Mouse (Mus musculus): ENCODE data around the gene Tmem213. TPM values are rescaled to one million over a fixed set of nuclear protein-coding genes. Genes with fewer than 3 reads are reported as not detected.

Tmem213 gene
- polyA plus RNA-seq, 2 experiments, result not detected

GRCm38 (mm10) chr6:38149483-38149882, 40.4 kb downstream of the Tmem213 start:
- Histone ChIP-seq H3K27ac (no peak overlapping the region), H3K4me3 (ENCODE audit: insufficient read depth in 1 of 2, low read depth in 2 of 2, low read length in 2 of 2) (no peak overlapping the region), H3K27me3 (ENCODE audit: control insufficient read depth, insufficient read depth, low read length) (no peaks in the 10 kb centered on the region), H3K9ac (replicated peaks) (no peak overlapping the region), H3K4me2 (ENCODE audit: low read depth) (no peak overlapping the region), H3K4me1 (replicated peaks; ENCODE audit: control insufficient read depth in 2 of 2, insufficient read depth in 2 of 2, low read length in 1 of 2) (peaks cover 0 to 9% of the 10 kb centered on the region in 2 experiments; a peak in 1 of 4 replicates), H3K9me3 (ENCODE audit: control insufficient read depth, low read length) (no peaks in the 10 kb centered on the region), H3K36me3 (replicated peaks; ENCODE audit: control insufficient read depth, insufficient read depth, low read depth) (no peaks in the 10 kb centered on the region)
- DNase-seq (ENCODE audit: low read depth in 3 of 3, low spot score in 3 of 3) (no peak), ATAC-seq (ENCODE audit: insufficient read depth) (no peak)
- TF ChIP-seq EP300 (IDR thresholded peaks at IDR 0.05; ENCODE audit: low read depth), result no peak
- TF ChIP-seq CTCF (IDR thresholded peaks at IDR 0.05; ENCODE audit: low read depth), result no peak
- 77% methylated on average over 19 of the region's 19 CpGs for WGBS (ENCODE audit: insufficient replicate concordance)

GRCm38 (mm10) chr6:38152305-38152704, 43.2 kb downstream of the Tmem213 start:
- no peaks in the 10 kb centered on the region for H3K27me3 ChIP-seq (ENCODE audit: control insufficient read depth, insufficient read depth, low read length)
- ATAC-seq (ENCODE audit: insufficient read depth) (no peak), DNase-seq (ENCODE audit: low read depth in 3 of 3, low spot score in 3 of 3) (no peak)
- WGBS (ENCODE audit: insufficient replicate concordance), result 30% methylated on average over 11 of the region's 11 CpGs
- no peak overlapping the region for H3K4me2 ChIP-seq (ENCODE audit: low read depth)
- TF ChIP-seq EP300 (IDR thresholded peaks at IDR 0.05; ENCODE audit: low read depth) (no peak), CTCF (IDR thresholded peaks at IDR 0.05; ENCODE audit: low read depth) (no peak)
- H3K36me3 ChIP-seq (replicated peaks; ENCODE audit: control insufficient read depth, insufficient read depth, low read depth), result no peaks in the 10 kb centered on the region
- no peak overlapping the region for H3K9ac ChIP-seq (replicated peaks)
- H3K4me1 ChIP-seq (replicated peaks; ENCODE audit: control insufficient read depth in 2 of 2, insufficient read depth in 2 of 2, low read length in 1 of 2), result peaks cover 0 to 7% of the 10 kb centered on the region in 2 experiments; a peak in 1 of 4 replicates
- H3K4me3 ChIP-seq (ENCODE audit: insufficient read depth in 1 of 2, low read depth in 2 of 2, low read length in 2 of 2), result no peak overlapping the region
- no peak overlapping the region for H3K27ac ChIP-seq
- H3K9me3 ChIP-seq (ENCODE audit: control insufficient read depth, low read length), result no peaks in the 10 kb centered on the region

- H3K9me3 ChIP-seq (ENCODE audit: control insufficient read depth, low read length), result no peaks in the 10 kb centered on the region
- 66% methylated on average over 5 of the region's 5 CpGs for WGBS (ENCODE audit: insufficient replicate concordance)
These were observed 47.1 kb downstream of the Tmem213 start for GRCm38 (mm10) chr6:38156204-38156603.

GRCm38 (mm10) chr6:38157925-38158324, 48.9 kb downstream of the Tmem213 start:
- ATAC-seq (ENCODE audit: insufficient read depth), result no peak
- H3K4me3 ChIP-seq (ENCODE audit: insufficient read depth in 1 of 2, low read depth in 2 of 2, low read length in 2 of 2), result no peak overlapping the region
- H3K9me3 ChIP-seq (ENCODE audit: control insufficient read depth, low read length), result no peaks in the 10 kb centered on the region
- TF ChIP-seq CTCF (IDR thresholded peaks at IDR 0.05; ENCODE audit: low read depth) (no peak), EP300 (IDR thresholded peaks at IDR 0.05; ENCODE audit: low read depth) (no peak)
- no peak overlapping the region for H3K27ac ChIP-seq
- 73% methylated on average over 16 of the region's 16 CpGs for WGBS (ENCODE audit: insufficient replicate concordance)
- H3K4me2 ChIP-seq (ENCODE audit: low read depth), result no peak overlapping the region
- DNase-seq (ENCODE audit: low read depth in 3 of 3, low spot score in 3 of 3), result no peak
- H3K36me3 ChIP-seq (replicated peaks; ENCODE audit: control insufficient read depth, insufficient read depth, low read depth), result no peaks in the 10 kb centered on the region
- H3K4me1 ChIP-seq (replicated peaks; ENCODE audit: control insufficient read depth in 2 of 2, insufficient read depth in 2 of 2, low read length in 1 of 2), result no peaks in the 10 kb centered on the region
- no peaks in the 10 kb centered on the region for H3K27me3 ChIP-seq (ENCODE audit: control insufficient read depth, insufficient read depth, low read length)
- no peak overlapping the region for H3K9ac ChIP-seq (replicated peaks)

More at GRCm38 (mm10) chr6:38156204-38156603, 47.1 kb downstream of the Tmem213 start:
- Histone ChIP-seq H3K4me3 (ENCODE audit: insufficient read depth in 1 of 2, low read depth in 2 of 2, low read length in 2 of 2) (no peak overlapping the region), H3K9ac (replicated peaks) (no peak overlapping the region), H3K4me2 (ENCODE audit: low read depth) (no peak overlapping the region), H3K4me1 (replicated peaks; ENCODE audit: control insufficient read depth in 2 of 2, insufficient read depth in 2 of 2, low read length in 1 of 2) (peaks cover 0 to 7% of the 10 kb centered on the region in 2 experiments; a peak in 1 of 4 replicates), H3K36me3 (replicated peaks; ENCODE audit: control insufficient read depth, insufficient read depth, low read depth) (no peaks in the 10 kb centered on the region), H3K27ac (no peak overlapping the region), H3K27me3 (ENCODE audit: control insufficient read depth, insufficient read depth, low read length) (no peaks in the 10 kb centered on the region)
- no peak for DNase-seq (ENCODE audit: low read depth in 3 of 3, low spot score in 3 of 3)
- no peak for TF ChIP-seq EP300 (IDR thresholded peaks at IDR 0.05; ENCODE audit: low read depth)
- TF ChIP-seq CTCF (IDR thresholded peaks at IDR 0.05; ENCODE audit: low read depth), result no peak; the same call in 1 of the 2 replicates
- ATAC-seq (ENCODE audit: insufficient read depth), result no peak

- 68% methylated on average over 4 of the region's 4 CpGs for WGBS (ENCODE audit: insufficient replicate concordance)
- no peak overlapping the region for H3K4me3 ChIP-seq (ENCODE audit: insufficient read depth in 1 of 2, low read depth in 2 of 2, low read length in 2 of 2)
- H3K9ac ChIP-seq (replicated peaks), result no peak overlapping the region
These were observed 50.5 kb downstream of the Tmem213 start for GRCm38 (mm10) chr6:38159576-38159975.

More at GRCm38 (mm10) chr6:38159576-38159975, 50.5 kb downstream of the Tmem213 start:
- Histone ChIP-seq H3K9me3 (ENCODE audit: control insufficient read depth, low read length) (no peaks in the 10 kb centered on the region), H3K36me3 (replicated peaks; ENCODE audit: control insufficient read depth, insufficient read depth, low read depth) (no peaks in the 10 kb centered on the region), H3K27ac (no peak overlapping the region), H3K4me2 (ENCODE audit: low read depth) (no peak overlapping the region), H3K4me1 (replicated peaks; ENCODE audit: control insufficient read depth in 2 of 2, insufficient read depth in 2 of 2, low read length in 1 of 2) (no peaks in the 10 kb centered on the region), H3K27me3 (ENCODE audit: control insufficient read depth, insufficient read depth, low read length) (no peaks in the 10 kb centered on the region)
- DNase-seq (ENCODE audit: low read depth in 3 of 3, low spot score in 3 of 3) (no peak), ATAC-seq (ENCODE audit: insufficient read depth) (no peak)
- TF ChIP-seq EP300 (IDR thresholded peaks at IDR 0.05; ENCODE audit: low read depth) (no peak), CTCF (IDR thresholded peaks at IDR 0.05; ENCODE audit: low read depth) (no peak)
